Mouse (Mus musculus) cerebellum, adult 18-20 months (tissue): Measurements from ENCODE around the gene 1700024P04Rik.

Experiments
- DNase-seq, 2 experiments: peaks; one replicate each; pipeline ENCODE4 v3.0.0; 2021

1700024P04Rik gene

DNA sequence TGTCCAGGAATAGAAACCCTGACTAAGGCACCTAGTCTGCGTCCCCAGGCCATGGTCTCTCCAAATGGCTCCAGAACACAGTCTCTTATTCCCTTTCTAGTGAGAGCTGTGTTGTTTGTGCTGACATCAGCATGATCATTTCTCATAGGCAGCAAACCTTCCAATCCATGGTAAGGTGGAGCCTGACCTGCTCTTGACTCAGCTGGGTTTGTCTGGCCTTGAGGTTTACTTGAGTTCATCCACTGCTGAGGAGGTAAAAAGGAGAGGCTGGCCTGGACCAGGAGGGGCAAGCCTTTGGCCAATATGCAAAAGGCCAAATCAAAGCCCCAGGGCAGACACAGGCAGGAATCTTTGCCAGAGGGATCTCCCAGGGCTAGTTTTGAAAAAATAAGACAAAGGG is 20.8 kb downstream of the 1700024P04Rik start:
- DNase-seq = no peak

DNA sequence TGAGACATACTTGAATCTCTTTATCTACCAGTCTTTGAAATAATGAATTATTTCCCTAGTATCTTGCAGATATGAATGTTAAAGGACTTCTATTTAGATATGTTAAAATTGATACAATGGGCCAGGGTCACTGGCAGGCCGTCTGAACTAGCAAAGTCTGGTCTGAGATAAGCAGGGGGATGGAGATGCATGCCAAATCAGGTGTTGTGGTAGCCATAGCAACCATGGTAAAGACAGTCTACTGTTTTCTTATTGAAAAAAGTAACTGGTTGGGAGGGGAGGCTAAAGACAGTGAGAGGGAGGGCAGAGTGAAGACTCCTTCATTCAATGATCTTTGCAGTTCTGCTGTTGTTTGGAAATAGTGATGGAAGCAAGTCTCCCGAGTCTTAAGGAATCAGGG is 26.2 kb downstream of the 1700024P04Rik start:
- no peak for DNase-seq

DNA sequence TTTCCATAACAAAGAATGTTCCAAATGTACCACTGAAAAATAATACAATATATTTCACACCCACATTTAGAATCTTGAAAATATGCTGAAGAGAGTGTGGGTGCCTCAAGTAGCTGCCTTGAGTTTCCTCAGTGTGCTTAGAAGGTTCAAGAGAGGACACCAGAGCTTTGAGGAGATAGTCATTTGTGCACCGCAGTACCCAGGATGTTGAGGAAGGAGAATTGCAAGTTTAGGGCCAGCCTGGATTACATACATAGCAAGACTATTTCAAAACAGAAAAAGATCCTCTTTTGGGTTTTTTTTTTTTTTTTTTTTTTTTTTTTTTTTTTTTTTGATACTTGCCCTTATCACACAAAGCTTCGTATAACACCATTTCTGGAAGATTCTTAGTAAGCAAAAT is 28.2 kb downstream of the 1700024P04Rik start:
- DNase-seq = no peak

DNA sequence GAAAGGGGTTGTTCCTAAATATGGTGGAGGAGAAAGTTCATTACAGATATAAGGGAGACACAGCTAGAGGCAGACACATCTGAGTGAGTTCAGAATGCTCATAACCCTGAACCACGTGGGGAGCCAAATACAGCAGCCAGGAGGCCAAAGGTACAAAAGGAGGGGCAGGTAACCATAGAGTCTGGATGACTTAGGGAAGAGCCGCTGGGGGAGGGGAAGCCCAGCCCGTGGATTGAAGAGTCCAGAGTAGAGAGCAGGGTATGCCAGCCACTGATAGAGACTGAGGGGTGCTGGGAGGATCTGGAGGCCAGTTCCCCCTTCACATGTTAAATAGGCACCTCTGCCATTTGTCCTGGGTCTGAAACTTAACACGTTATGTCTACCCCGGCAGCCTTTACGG is 28.7 kb downstream of the 1700024P04Rik start:
- DNase-seq = no peak

DNA sequence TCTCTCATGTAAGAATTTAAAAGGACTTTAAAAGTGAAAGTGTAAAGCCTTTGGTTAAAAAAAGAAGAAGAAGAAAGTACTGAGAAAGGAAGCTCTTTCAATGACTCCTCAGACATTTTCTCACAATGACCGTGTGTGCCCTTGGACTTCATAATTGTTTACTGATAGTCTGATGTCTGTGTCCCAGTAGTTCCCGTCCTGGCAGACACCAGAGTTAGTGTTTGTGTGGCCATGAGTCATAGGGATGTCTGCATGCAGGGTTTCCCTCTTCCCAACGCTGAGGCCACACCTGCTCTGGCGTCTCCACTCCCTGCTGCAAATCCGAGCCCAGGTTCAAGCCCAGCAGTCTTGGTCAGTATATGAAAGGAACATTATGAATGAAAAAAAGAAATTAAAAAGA is 29.1 kb downstream of the 1700024P04Rik start:
- no peak for DNase-seq

DNA sequence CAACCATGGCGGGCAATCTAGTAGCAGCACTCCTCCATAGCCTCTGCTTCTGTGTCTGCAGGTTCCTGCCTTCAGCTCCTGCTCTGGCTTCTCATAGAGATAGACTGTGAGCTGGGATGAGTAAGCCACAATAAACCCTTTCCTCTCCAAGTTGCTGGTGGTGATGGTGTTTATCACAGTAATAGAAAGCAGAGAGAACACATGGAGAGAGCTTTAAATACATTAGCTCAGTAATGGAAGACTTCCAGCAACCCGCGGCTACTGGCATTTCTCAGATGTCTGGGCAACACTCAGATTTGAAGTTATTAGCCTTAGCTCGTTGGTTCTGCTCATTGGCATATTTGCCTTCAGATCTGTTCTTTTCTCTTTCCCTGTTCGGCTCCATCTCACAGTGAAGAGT is 30.5 kb downstream of the 1700024P04Rik start:
- DNase-seq = peak; percentile 21 to 28

DNA sequence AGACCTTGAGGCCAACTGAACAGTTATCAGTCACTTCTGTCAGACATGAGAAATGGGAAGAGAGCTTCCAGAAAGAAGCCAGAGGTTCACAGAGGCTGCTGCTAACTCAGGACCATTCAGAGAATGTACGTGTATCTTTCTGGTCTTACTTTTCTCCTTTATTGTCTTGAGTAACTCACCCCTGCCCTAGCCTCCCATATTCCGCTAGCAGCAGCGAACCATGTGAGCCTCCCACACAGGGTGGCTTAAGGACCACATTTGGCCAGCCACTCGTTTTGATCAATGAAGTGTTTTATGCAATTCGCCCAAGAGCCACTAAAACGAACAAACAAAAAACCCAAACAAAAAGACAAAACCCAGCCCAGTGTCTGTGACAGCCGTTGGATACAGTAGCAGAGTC is 32.4 kb downstream of the 1700024P04Rik start:
- no peak for DNase-seq

DNA sequence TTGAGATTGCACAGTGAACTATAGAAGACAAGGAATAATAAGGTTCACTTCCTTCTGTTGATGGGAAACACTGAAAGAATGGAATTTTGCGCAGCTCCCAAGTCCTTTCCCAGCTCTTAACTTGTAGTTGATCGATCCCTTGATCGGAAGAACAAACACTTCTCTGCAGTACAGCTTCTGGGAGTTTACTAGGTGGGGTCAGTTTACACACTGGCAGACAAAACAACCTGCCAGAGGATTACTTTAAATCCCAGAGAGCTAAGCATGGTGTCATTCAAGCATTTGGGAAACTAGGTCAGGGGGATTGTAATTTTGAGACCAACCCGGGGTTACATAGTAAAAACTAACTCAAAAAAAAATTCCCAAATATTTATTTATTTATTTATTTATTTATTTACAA is 36.2 kb downstream of the 1700024P04Rik start:
- DNase-seq = no peak

DNA sequence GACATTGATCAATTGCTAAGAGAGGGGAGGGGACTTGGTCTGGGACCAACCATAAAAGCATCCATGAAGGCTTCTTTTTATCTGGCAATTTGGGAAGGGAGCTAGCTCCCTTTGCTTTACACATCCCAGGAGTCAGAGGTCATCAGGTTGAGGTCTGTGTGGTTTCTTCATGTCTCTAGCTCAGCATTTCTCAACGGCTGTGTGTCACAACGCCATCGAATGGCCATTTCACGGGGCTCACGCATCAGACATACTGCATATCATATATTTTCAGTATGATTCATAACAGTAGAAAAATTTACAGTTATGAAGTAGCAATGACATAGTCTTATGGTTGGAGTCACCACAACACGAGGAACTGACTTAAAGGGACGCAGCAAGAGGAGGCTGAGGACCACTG is 37.9 kb downstream of the 1700024P04Rik start:
- no peak for DNase-seq

DNA sequence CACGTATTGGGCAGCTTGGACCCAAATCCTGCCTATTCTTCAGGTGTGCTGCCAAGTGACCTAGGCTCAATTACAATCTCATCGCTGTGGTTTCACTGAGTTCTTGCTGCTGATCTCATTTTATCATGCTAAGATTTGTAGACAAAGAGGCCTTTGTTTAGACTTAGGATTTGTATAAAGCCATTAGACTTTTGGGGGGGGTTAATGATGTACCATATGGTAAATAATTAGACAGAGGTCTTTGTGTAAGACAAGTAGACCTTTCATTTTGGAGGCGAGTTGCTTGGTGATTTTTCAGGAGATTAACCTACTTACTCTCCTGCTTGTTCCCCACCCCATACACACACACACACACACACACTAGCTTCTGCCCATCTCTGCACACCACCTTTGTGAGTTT is 38.5 kb downstream of the 1700024P04Rik start:
- no peak for DNase-seq

DNA sequence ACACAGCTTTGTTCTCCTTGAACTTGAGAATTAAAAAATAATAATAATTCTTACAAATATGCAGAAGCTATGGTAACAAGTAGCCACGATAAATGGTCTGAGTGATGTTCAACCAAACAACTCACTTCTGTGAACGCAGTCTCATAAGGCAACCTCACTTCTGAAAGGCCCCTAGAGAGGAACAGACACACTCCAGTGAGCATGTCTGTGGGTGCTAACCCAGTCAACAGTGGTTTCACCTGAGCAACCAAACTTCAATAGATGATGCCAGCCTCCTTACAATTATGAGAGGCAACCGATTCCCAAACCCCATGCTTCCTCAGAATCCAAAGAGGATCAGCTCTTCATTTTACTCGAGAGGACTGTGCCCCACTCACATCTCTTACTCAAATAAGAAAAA is 39.0 kb downstream of the 1700024P04Rik start:
- no peak for DNase-seq

DNA sequence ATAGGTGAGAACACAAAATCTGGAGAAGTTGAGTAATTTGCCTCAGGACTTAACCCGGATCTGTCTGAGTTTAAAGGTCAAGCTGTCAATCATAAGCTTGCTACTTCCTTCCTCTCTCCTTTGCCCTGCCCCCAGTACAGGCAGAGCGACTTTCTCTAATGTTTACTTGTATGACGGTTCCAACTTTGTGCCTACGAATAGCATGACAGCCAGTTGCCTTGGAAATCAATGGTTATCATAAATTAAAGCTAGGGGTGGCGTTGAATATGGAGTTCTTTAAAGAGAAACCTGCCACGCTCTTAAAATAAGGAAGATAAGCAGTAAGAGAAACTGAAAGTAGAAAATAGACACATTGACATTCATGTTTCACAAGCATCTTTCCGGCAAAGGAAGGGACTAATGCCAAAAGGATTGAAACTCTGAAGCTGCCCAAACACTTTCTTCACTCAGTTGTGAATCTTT is 39.7 kb downstream of the 1700024P04Rik start:
- DNase-seq = no peak

DNA sequence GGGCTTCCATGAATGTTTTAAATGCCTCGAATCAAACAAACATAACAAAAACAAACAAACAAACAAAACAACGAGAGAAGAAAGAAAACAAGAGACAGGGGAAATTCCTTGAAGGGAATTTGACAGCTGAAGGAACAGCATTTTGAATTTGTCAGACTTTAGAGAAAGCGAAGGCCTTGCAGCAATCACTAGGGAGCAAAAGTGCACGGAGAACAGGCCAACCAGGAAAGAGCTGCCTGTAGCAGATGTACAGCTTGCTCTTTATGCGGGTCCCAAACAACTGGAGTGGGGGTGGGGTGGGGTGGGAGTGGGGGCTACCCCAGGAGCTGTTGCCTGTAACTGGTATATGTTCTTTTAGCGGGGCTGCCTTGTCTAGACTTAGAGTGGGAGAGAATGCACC is 42.0 kb downstream of the 1700024P04Rik start:
- no peak for DNase-seq

DNA sequence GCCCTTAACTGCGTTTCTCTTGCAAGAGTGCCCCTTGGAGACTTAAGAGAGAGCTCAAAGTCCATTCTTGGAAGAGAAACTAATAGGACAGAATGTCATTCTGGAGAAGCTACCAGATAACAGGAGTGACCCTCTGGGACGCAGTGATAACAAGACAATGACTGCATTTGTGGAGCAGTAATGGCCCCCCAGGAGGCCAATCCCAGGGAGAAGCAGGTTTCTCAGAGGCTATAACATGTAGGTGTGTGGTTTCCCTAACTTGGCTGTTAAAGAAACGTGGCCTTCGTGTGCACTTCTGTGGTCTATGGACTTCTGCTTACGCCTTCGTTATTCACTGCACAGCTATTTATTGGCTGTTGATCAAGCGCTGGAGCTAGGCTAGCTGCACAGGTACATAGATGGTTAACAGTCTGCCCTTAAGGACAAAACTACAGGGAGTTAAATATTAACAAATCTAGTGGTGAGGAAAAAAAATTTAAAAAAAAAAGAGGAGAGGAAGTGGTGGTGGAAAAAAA is 42.5 kb downstream of the 1700024P04Rik start:
- no peak for DNase-seq

DNA sequence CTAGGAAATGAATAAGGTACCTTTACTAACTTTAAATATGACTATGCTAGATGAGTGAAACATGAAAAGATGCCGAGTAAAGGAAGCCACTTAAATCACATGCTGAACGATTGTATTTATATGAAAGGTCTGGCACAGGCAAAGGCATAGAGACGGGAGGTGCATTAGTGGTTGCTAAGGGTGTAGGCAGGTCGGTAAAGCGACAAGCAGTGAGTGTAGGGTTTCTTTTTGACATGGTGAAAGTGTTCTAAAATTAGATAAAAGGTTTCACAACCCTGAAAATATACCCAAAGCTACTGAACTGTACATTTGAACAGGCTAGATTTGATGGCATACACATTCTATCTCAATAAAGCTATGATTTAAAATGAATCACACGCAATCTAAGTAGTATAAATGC is 47.3 kb downstream of the 1700024P04Rik start:
- DNase-seq = no peak
